Mouse (Mus musculus) spleen, adult 2 months (tissue): ENCODE results near the gene Pygl. TPM values are rescaled to one million over a fixed set of nuclear protein-coding genes. Genes with fewer than 3 reads are reported as not detected.

Experiments
- DNase-seq, 2 experiments: peaks; one replicate each; pipeline versions ENCODE4 v3.0.0 to v3.0.0-alpha.2; 2012 to 2021; ENCODE audit warnings: low spot score in 2 of 2, low read depth in 1 of 2
- H3K27ac ChIP-seq: fragments of 200-500 bp; 2 replicates; pipeline ENCODE4 v1.5.1; 2012; ENCODE audit warnings: low read length, inconsistent platforms; ENCODE audit not compliant: insufficient read depth
- H3K27me3 ChIP-seq: fragments of 200-500 bp; 2 replicates; pipeline ENCODE4 v1.6.1; 2012; ENCODE audit warnings: mild to moderate bottlenecking, moderate library complexity, low read length, inconsistent platforms; ENCODE audit not compliant: control insufficient read depth, insufficient read depth
- H3K36me3 ChIP-seq: fragments of 200-500 bp; 2 replicates; pipeline ENCODE4 v1.6.1; 2012; ENCODE audit warnings: mild to moderate bottlenecking, low read length, inconsistent platforms; ENCODE audit not compliant: control insufficient read depth, insufficient read depth
- H3K4me1 ChIP-seq: fragments of 200-500 bp; 2 replicates; pipeline ENCODE4 v1.6.1; 2011; ENCODE audit warnings: inconsistent platforms; ENCODE audit not compliant: control insufficient read depth, insufficient read depth, insufficient read length
- H3K4me3 ChIP-seq: fragments of 200-500 bp; 2 replicates; pipeline ENCODE4 v1.5.1; 2011; ENCODE audit warnings: mild to moderate bottlenecking, inconsistent platforms; ENCODE audit not compliant: insufficient read depth, insufficient read length; ENCODE audit errors: extremely low read depth
- CTCF ChIP-seq: fragments of 200-500 bp; IDR thresholded peaks from 2 replicates; pipeline ENCODE4 v1.5.1; 2011; ENCODE audit warnings: mild to moderate bottlenecking, inconsistent platforms; ENCODE audit not compliant: insufficient read depth, insufficient read length, insufficient replicate concordance; ENCODE audit errors: extremely low read depth
- POLR2A ChIP-seq: fragments of 200-500 bp; IDR thresholded peaks from 2 replicates; pipeline ENCODE4 v1.6.1; 2011; ENCODE audit warnings: low read depth, low read length, inconsistent platforms
- WGBS: fragments of 180-500 bp; shearing (Covaris S2); methylation state at CpG from one replicate; pipeline ENCODE4 v1.1.7; 2018; 5-methylcytosine and 5-hydroxymethylcytosine counted together
- polyA plus RNA-seq: library from polyadenylated mRNA; depleted of rRNA; stranded (reverse); fragments of >200 nt; gene quantifications from 2 replicates; pipeline ENCODE4 v1.2.3, GENCODE M21; 2012

The Pygl gene
- polyA plus RNA-seq, 1 experiment, result 12.9 TPM

- peaks cover 8% of the 10 kb centered on the region; the same call in 1 of the 2 replicates for H3K4me1 ChIP-seq
- H3K27me3 ChIP-seq, result no peaks in the 10 kb centered on the region
- no peak for TF ChIP-seq CTCF
- no peak for TF ChIP-seq POLR2A
- DNase-seq, result no peak
- H3K4me3 ChIP-seq, result no peak overlapping the region
- no peak overlapping the region for H3K27ac ChIP-seq
- no peaks in the 10 kb centered on the region for H3K36me3 ChIP-seq
- WGBS, result 87% methylated on average over 7 of the region's 7 CpGs
Measured at GRCm38 (mm10) chr12:70263721-70264120, 32.4 kb upstream of the Pygl start.

- Histone ChIP-seq H3K27me3 (no peaks in the 10 kb centered on the region), H3K27ac (no peak overlapping the region), H3K36me3 (no peaks in the 10 kb centered on the region), H3K4me3 (no peak overlapping the region), H3K4me1 (peaks cover 7% of the 10 kb centered on the region; the same call in 1 of the 2 replicates)
- no peak for DNase-seq
- WGBS, result 96% methylated on average over 17 of the region's 17 CpGs
- TF ChIP-seq POLR2A, result no peak
- no peak for TF ChIP-seq CTCF
Measured at GRCm38 (mm10) chr12:70262271-70262953, 31.1 kb upstream of the Pygl start.

- DNase-seq, result no peak
- H3K4me3 ChIP-seq, result no peak overlapping the region
- TF ChIP-seq CTCF (no peak), POLR2A (no peak)
- no peaks in the 10 kb centered on the region for H3K27me3 ChIP-seq
- H3K36me3 ChIP-seq, result no peaks in the 10 kb centered on the region
- H3K4me1 ChIP-seq, result no peaks in the 10 kb centered on the region
- 33% methylated on average over 15 of the region's 15 CpGs for WGBS
- no peak overlapping the region for H3K27ac ChIP-seq
Measured at GRCm38 (mm10) chr12:70251210-70251884, 20.1 kb upstream of the Pygl start.

GRCm38 (mm10) chr12:70249616-70250157 is 18.4 kb upstream of the Pygl start:
- Histone ChIP-seq H3K27me3 (no peaks in the 10 kb centered on the region), H3K36me3 (no peaks in the 10 kb centered on the region), H3K4me1 (no peaks in the 10 kb centered on the region), H3K27ac (no peak overlapping the region), H3K4me3 (no peak overlapping the region)
- TF ChIP-seq CTCF, result no peak
- TF ChIP-seq POLR2A, result no peak
- 93% methylated on average over 10 of the region's 10 CpGs for WGBS
- no peak for DNase-seq

GRCm38 (mm10) chr12:70247683-70248474 is 16.6 kb upstream of the Pygl start:
- no peaks in the 10 kb centered on the region for H3K4me1 ChIP-seq

GRCm38 (mm10) chr12:70242550-70242949 is 11.3 kb upstream of the Pygl start:
- Histone ChIP-seq H3K36me3 (no peaks in the 10 kb centered on the region), H3K27me3 (no peaks in the 10 kb centered on the region), H3K4me3 (no peak overlapping the region), H3K27ac (no peak overlapping the region), H3K4me1 (no peaks in the 10 kb centered on the region)
- WGBS, result 90% methylated on average over 7 of the region's 7 CpGs
- TF ChIP-seq POLR2A, result no peak
- no peak for TF ChIP-seq CTCF
- DNase-seq, result no peak

More at GRCm38 (mm10) chr12:70247683-70248474, 16.6 kb upstream of the Pygl start:
- no peak overlapping the region for H3K27ac ChIP-seq
- no peaks in the 10 kb centered on the region for H3K36me3 ChIP-seq
- no peak for TF ChIP-seq POLR2A
- TF ChIP-seq CTCF, result no peak
- no peak overlapping the region for H3K4me3 ChIP-seq
- no peaks in the 10 kb centered on the region for H3K27me3 ChIP-seq
- no peak for DNase-seq
- WGBS, result 87% methylated on average over 15 of the region's 15 CpGs

GRCm38 (mm10) chr12:70239741-70240140 is 8.5 kb upstream of the Pygl start:
- Histone ChIP-seq H3K27me3 (no peaks in the 10 kb centered on the region), H3K27ac (no peak overlapping the region), H3K4me1 (no peaks in the 10 kb centered on the region), H3K4me3 (no peak overlapping the region), H3K36me3 (no peaks in the 10 kb centered on the region)
- 69% methylated on average over 5 of the region's 5 CpGs for WGBS
- TF ChIP-seq POLR2A (no peak), CTCF (no peak)
- no peak for DNase-seq
